Mouse (Mus musculus) stomach, postnatal 0 days (tissue): ENCODE results near the gene Camkmt.

Source experiments
- CTCF ChIP-seq: IDR thresholded peaks from 2 replicates; pipeline ENCODE4 v1.5.1; 2016; ENCODE audit warnings: antibody characterized with exemption, low read depth, mild to moderate bottlenecking, moderate library complexity
- EP300 ChIP-seq: optimal IDR thresholded peaks from 2 replicates; pipeline ENCODE3; 2016; ENCODE audit warnings: antibody characterized with exemption

DNA sequence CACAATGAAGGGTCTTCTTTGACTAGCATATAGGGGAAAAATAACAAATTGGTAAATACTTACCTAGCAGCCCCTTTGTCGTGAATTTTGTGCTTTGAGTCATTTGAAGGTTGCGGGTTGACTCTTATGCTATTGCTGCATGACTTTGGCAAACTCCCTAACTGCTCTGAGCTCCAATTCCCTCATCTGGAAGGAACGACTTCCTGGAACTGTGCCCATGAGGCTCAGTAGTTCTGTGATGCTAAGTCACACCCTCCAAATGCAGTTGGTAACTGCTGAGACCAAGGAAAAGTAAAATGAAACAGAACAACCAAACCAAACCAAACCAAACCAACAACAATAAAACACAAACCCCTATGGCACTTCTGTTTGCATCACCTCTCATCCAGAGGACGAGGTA is 403.2 kb downstream of the Camkmt start:
- TF ChIP-seq CTCF, result no peak
- TF ChIP-seq EP300, result no peak
